18 mouse cellular contexts compared by ENCODE assay signal in the genomic region with DNA sequence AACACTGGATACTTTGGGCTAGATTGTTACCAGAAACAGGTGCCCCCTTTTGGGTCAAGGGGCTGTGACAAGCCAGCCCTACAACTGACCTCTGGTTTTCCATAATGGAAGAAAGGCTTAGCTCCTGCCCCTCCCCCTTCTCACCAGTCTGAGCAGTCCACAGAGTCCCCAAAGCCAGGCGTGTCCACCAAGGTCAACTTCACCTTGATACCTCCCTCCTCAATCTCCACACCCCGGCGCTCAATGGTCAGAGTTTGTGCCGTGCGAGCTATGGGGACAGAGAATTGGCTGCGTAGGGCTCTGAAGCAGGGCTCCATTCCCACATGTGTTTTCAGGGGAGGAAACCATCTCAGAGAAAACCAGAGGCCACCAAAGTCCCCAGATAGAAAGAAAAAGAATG. TPM values are rescaled to one million over a fixed set of nuclear protein-coding genes. Genes with fewer than 3 reads are reported as not detected.
A peak's percentile ranks its signal among the peaks of the same experiment; 100 is the strongest.
DNase-seq lines count a peak whose midpoint lies in the region; ATAC-seq lines count a peak whose summit lies in the region.
"Had no signal": no experiment of that assay in that cellular context is flagged by ENCODE, and none has a peak within 500 bp of the region (broad histone marks: within the 10 kb centered on the region; RNA-seq: fewer than 3 reads in every experiment).

No protein-coding gene starts in this region.

- H3K9me3 ChIP-seq in heart, embryonic 10.5 days, result no peaks in the 10 kb centered on the region
- H3K9me3 ChIP-seq in liver, embryonic 11.5 days (ENCODE audit: control insufficient read depth, low read length), result no peaks in the 10 kb centered on the region
- no peaks in the 10 kb centered on the region for H3K9me3 ChIP-seq in liver, embryonic 15.5 days (replicated peaks)
- no peaks in the 10 kb centered on the region for H3K9me3 ChIP-seq in forebrain, embryonic 14.5 days (replicated peaks; ENCODE audit: control insufficient read depth, low read length)
- no peaks in the 10 kb centered on the region for H3K9me3 ChIP-seq in embryonic facial prominence, embryonic 10.5 days
- H3K9me3 ChIP-seq: forebrain, embryonic 15.5 days; kidney, embryonic 15.5 days; limb, embryonic 13.5 days; neural tube, embryonic 13.5 days; stomach, embryonic 15.5 days had no signal

- H3K4me1 ChIP-seq in heart, embryonic 10.5 days, result peaks cover 46% of the 10 kb centered on the region
- H3K4me1 ChIP-seq in liver, embryonic 11.5 days (replicated peaks; ENCODE audit: control insufficient read depth, insufficient read depth, low read length), result peaks cover 35% of the 10 kb centered on the region
- H3K4me1 ChIP-seq in liver, embryonic 15.5 days (replicated peaks), result peaks cover 81% of the 10 kb centered on the region
- 0 out of 2 replicates have a peak, but pooled peaks cover 3% of the 10 kb centered on the region for H3K4me1 ChIP-seq in forebrain, embryonic 14.5 days (ENCODE audit: control insufficient read depth, insufficient read depth, low read length)
- peaks cover 23% of the 10 kb centered on the region for H3K4me1 ChIP-seq in embryonic facial prominence, embryonic 10.5 days

- H3K4me2 ChIP-seq in liver, embryonic 11.5 days, result peak overlapping the region; percentile 53
- peak overlapping the region; percentile 55 for H3K4me2 ChIP-seq in liver, embryonic 15.5 days
- no peak overlapping the region for H3K4me2 ChIP-seq in forebrain, embryonic 14.5 days (ENCODE audit: low read length)
- H3K4me2 ChIP-seq: forebrain, embryonic 15.5 days; kidney, embryonic 15.5 days; limb, embryonic 13.5 days; neural tube, embryonic 13.5 days; stomach, embryonic 15.5 days had no signal

- no peak for ATAC-seq in liver, embryonic 11.5 days (replicated peaks; ENCODE audit: low FRiP score)
- ATAC-seq in liver, embryonic 15.5 days (ENCODE audit: insufficient read depth), result no peak
- no peak for ATAC-seq in forebrain, embryonic 14.5 days
- ATAC-seq: forebrain, embryonic 15.5 days; lung, postnatal 0 days had no signal

- H3K4me3 ChIP-seq in heart, embryonic 10.5 days, result peak overlapping the region; percentile 35
- H3K4me3 ChIP-seq in liver, embryonic 11.5 days (ENCODE audit: low read depth, low read length), result 0 out of 2 replicates have a peak overlapping the region, but pooled peaks have one; percentile 5
- peak overlapping the region; percentile 26 for H3K4me3 ChIP-seq in liver, embryonic 15.5 days (replicated peaks)
- no peak overlapping the region for H3K4me3 ChIP-seq in forebrain, embryonic 14.5 days (ENCODE audit: low read depth, low read length)
- no peak overlapping the region for H3K4me3 ChIP-seq in embryonic facial prominence, embryonic 10.5 days
- H3K4me3 ChIP-seq: forebrain, embryonic 15.5 days; hindbrain, embryonic 10.5 days; kidney, embryonic 15.5 days; limb, embryonic 13.5 days; neural tube, embryonic 13.5 days; stomach, embryonic 15.5 days had no signal

- H3K9ac ChIP-seq in liver, embryonic 11.5 days (ENCODE audit: low read depth, low read length), result peak overlapping the region; percentile 49; the same call in 1 of the 2 replicates
- peak overlapping the region; percentile 46 for H3K9ac ChIP-seq in liver, embryonic 15.5 days
- H3K9ac ChIP-seq in forebrain, embryonic 14.5 days (ENCODE audit: low read length), result no peak overlapping the region
- H3K9ac ChIP-seq: forebrain, embryonic 15.5 days; kidney, embryonic 15.5 days; limb, embryonic 13.5 days; neural tube, embryonic 13.5 days; stomach, embryonic 15.5 days had no signal

- 54% methylated on average over 6 of the region's 6 CpGs for WGBS in heart, embryonic 10.5 days
- WGBS in liver, embryonic 11.5 days, result 73% methylated on average over 6 of the region's 6 CpGs
- 51% methylated on average over 6 of the region's 6 CpGs for WGBS in liver, embryonic 15.5 days (ENCODE audit: insufficient replicate concordance)
- 92% methylated on average over 6 of the region's 6 CpGs for WGBS in forebrain, embryonic 14.5 days
- WGBS in embryonic facial prominence, embryonic 10.5 days, result 91% methylated on average over 6 of the region's 6 CpGs

- H3K36me3 ChIP-seq in heart, embryonic 10.5 days, result no peaks in the 10 kb centered on the region
- H3K36me3 ChIP-seq in liver, embryonic 11.5 days (ENCODE audit: control insufficient read depth, insufficient read depth, low read length), result no peaks in the 10 kb centered on the region
- H3K36me3 ChIP-seq in liver, embryonic 15.5 days (replicated peaks), result 0 out of 2 replicates have a peak, but pooled peaks cover 2% of the 10 kb centered on the region
- H3K36me3 ChIP-seq in forebrain, embryonic 14.5 days (ENCODE audit: control insufficient read depth, insufficient read depth, low read length), result no peaks in the 10 kb centered on the region
- peaks cover 7% of the 10 kb centered on the region for H3K36me3 ChIP-seq in embryonic facial prominence, embryonic 10.5 days (replicated peaks)
- H3K36me3 ChIP-seq: forebrain, embryonic 15.5 days; kidney, embryonic 15.5 days; limb, embryonic 13.5 days; neural tube, embryonic 13.5 days; stomach, embryonic 15.5 days had no signal

- intact Hi-C loops in heart, postnatal 36 days (cut with DNase I), result no loop called here

- peaks cover 11% of the 10 kb centered on the region; the same call in 1 of the 2 replicates for H3K27me3 ChIP-seq in heart, embryonic 10.5 days (ENCODE audit: insufficient read depth, poor library complexity, severe bottlenecking)
- H3K27me3 ChIP-seq in liver, embryonic 11.5 days (replicated peaks; ENCODE audit: control insufficient read depth, insufficient read depth, low read length), result no peaks in the 10 kb centered on the region; the same call in 1 of the 2 replicates
- H3K27me3 ChIP-seq in liver, embryonic 15.5 days, result no peaks in the 10 kb centered on the region
- H3K27me3 ChIP-seq in forebrain, embryonic 14.5 days (replicated peaks; ENCODE audit: control insufficient read depth, insufficient read depth, low read length), result 0 out of 2 replicates have a peak, but pooled peaks cover 6% of the 10 kb centered on the region
- H3K27me3 ChIP-seq in embryonic facial prominence, embryonic 10.5 days (replicated peaks; ENCODE audit: low read depth, poor library complexity, severe bottlenecking), result peaks cover 28% of the 10 kb centered on the region
- H3K27me3 ChIP-seq: forebrain, embryonic 15.5 days; stomach, embryonic 15.5 days had no signal

- peak overlapping the region; percentile 79 for H3K27ac ChIP-seq in heart, embryonic 10.5 days
- peak overlapping the region; percentile 73 for H3K27ac ChIP-seq in liver, embryonic 11.5 days (ENCODE audit: low read depth, low read length)
- peak overlapping the region; percentile 86 for H3K27ac ChIP-seq in liver, embryonic 15.5 days (replicated peaks)
- no peak overlapping the region for H3K27ac ChIP-seq in forebrain, embryonic 14.5 days (ENCODE audit: low read depth, low read length)
- H3K27ac ChIP-seq in embryonic facial prominence, embryonic 10.5 days (replicated peaks), result no peak overlapping the region
- H3K27ac ChIP-seq: forebrain, embryonic 15.5 days; hindbrain, embryonic 10.5 days; kidney, embryonic 15.5 days; limb, embryonic 13.5 days; neural tube, embryonic 13.5 days; stomach, embryonic 15.5 days had no signal

- DNase-seq in heart, embryonic 10.5 days (ENCODE audit: low spot score), result no peak
- no peak for DNase-seq in heart, postnatal 36 days
- DNase-seq in liver, embryonic 11.5 days (ENCODE audit: low spot score), result no peak
- DNase-seq in liver (no peak), ES-CJ7 (ENCODE audit: low read depth, low spot score) (peak; percentile 73)
- no peak for DNase-seq in forebrain, embryonic 14.5 days (ENCODE audit: low spot score)
- no peak for DNase-seq in embryonic facial prominence, embryonic 10.5 days (ENCODE audit: low spot score)
- DNase-seq: adrenal gland, postnatal 25 days; cerebellum, adult 9-10 months; right cerebral cortex, postnatal 4 days had no signal

RNA-seq across cellular contexts. Expression of a gene that starts 8.8 kb away (rescaled TPM):
- 40.4 and 51.1 TPM in 2 replicates for polyA plus RNA-seq in heart, embryonic 10.5 days (2016; fragmentation: Nextera tagmentation; extraction: Ambion mirVana)
- 1 to 10 TPM; 2.4 to 2.5 TPM for total RNA-seq in heart, postnatal 36 days (2021)
- polyA plus RNA-seq in liver, embryonic 11.5 days (2014; fragmentation: Nextera tagmentation; extraction: Ambion mirVana), result 31.5 and 33.6 TPM in 2 replicates
- 67.8 and 89.3 TPM in 2 replicates for polyA plus RNA-seq in liver, embryonic 15.5 days (2015; fragmentation: Nextera tagmentation; extraction: Ambion mirVana)
- 4.6 and 5.3 TPM in 2 replicates for polyA plus RNA-seq in forebrain, embryonic 14.5 days (2014; fragmentation: Nextera tagmentation; extraction: Ambion mirVana)
- 9.3 and 10.7 TPM in 2 replicates for polyA plus RNA-seq in embryonic facial prominence, embryonic 10.5 days (2016; fragmentation: Nextera tagmentation; extraction: Ambion mirVana)

RNA-seq across cellular contexts. Expression of a gene that starts 9.2 kb away (rescaled TPM):
- polyA plus RNA-seq in heart, embryonic 10.5 days (2016; fragmentation: Nextera tagmentation; extraction: Ambion mirVana), result 26.4 and 28.3 TPM in 2 replicates
- 10 to 100 TPM; 24.6 to 26.4 TPM for total RNA-seq in heart, postnatal 36 days (2021)
- 28.2 and 29.0 TPM in 2 replicates for polyA plus RNA-seq in liver, embryonic 11.5 days (2014; fragmentation: Nextera tagmentation; extraction: Ambion mirVana)
- 17.1 and 18.2 TPM in 2 replicates for polyA plus RNA-seq in liver, embryonic 15.5 days (2015; fragmentation: Nextera tagmentation; extraction: Ambion mirVana)
- 13.6 and 13.7 TPM in 2 replicates for polyA plus RNA-seq in forebrain, embryonic 14.5 days (2014; fragmentation: Nextera tagmentation; extraction: Ambion mirVana)
- polyA plus RNA-seq in embryonic facial prominence, embryonic 10.5 days (2016; fragmentation: Nextera tagmentation; extraction: Ambion mirVana), result 31.3 and 34.4 TPM in 2 replicates

RNA-seq across cellular contexts. Expression of a gene that starts 15.4 kb away (rescaled TPM):
- polyA plus RNA-seq in heart, embryonic 10.5 days (2016; fragmentation: Nextera tagmentation; extraction: Ambion mirVana), result 30.5 and 42.9 TPM in 2 replicates
- total RNA-seq in heart, postnatal 36 days (2021), result 1 to 10 TPM; 6.0 to 6.6 TPM
- polyA plus RNA-seq in liver, embryonic 11.5 days (2014; fragmentation: Nextera tagmentation; extraction: Ambion mirVana), result 17.2 TPM in 2 replicates
- 6.3 and 6.8 TPM in 2 replicates for polyA plus RNA-seq in liver, embryonic 15.5 days (2015; fragmentation: Nextera tagmentation; extraction: Ambion mirVana)
- polyA plus RNA-seq in forebrain, embryonic 14.5 days (2014; fragmentation: Nextera tagmentation; extraction: Ambion mirVana), result 29.4 and 36.7 TPM in 2 replicates
- polyA plus RNA-seq in embryonic facial prominence, embryonic 10.5 days (2016; fragmentation: Nextera tagmentation; extraction: Ambion mirVana), result 73.5 and 75.8 TPM in 2 replicates

RNA-seq across cellular contexts. Expression of a gene that starts 15.5 kb away (rescaled TPM):
- polyA plus RNA-seq in heart, embryonic 10.5 days (2016; fragmentation: Nextera tagmentation; extraction: Ambion mirVana), result 21.2 and 25.4 TPM in 2 replicates
- 1 to 10 TPM; 2.8 TPM for total RNA-seq in heart, postnatal 36 days (2021)
- 14.9 and 17.5 TPM in 2 replicates for polyA plus RNA-seq in liver, embryonic 11.5 days (2014; fragmentation: Nextera tagmentation; extraction: Ambion mirVana)
- polyA plus RNA-seq in liver, embryonic 15.5 days (2015; fragmentation: Nextera tagmentation; extraction: Ambion mirVana), result 9.4 and 9.7 TPM in 2 replicates
- 11.3 and 15.1 TPM in 2 replicates for polyA plus RNA-seq in forebrain, embryonic 14.5 days (2014; fragmentation: Nextera tagmentation; extraction: Ambion mirVana)
- polyA plus RNA-seq in embryonic facial prominence, embryonic 10.5 days (2016; fragmentation: Nextera tagmentation; extraction: Ambion mirVana), result 27.3 and 30.0 TPM in 2 replicates

RNA-seq across cellular contexts. Expression of a gene that starts 21.6 kb away (rescaled TPM):
- polyA plus RNA-seq in heart, embryonic 10.5 days (2016; fragmentation: Nextera tagmentation; extraction: Ambion mirVana), result 49.1 and 61.0 TPM in 2 replicates
- 10 to 100 TPM; 36.9 to 38.0 TPM for total RNA-seq in heart, postnatal 36 days (2021)
- polyA plus RNA-seq in liver, embryonic 11.5 days (2014; fragmentation: Nextera tagmentation; extraction: Ambion mirVana), result 50.3 and 59.5 TPM in 2 replicates
- polyA plus RNA-seq in liver, embryonic 15.5 days (2015; fragmentation: Nextera tagmentation; extraction: Ambion mirVana), result 18.0 and 21.5 TPM in 2 replicates
- 73.6 and 78.6 TPM in 2 replicates for polyA plus RNA-seq in forebrain, embryonic 14.5 days (2014; fragmentation: Nextera tagmentation; extraction: Ambion mirVana)
- polyA plus RNA-seq in embryonic facial prominence, embryonic 10.5 days (2016; fragmentation: Nextera tagmentation; extraction: Ambion mirVana), result 89.9 and 93.4 TPM in 2 replicates

Comparison
In these comparisons a context has a peak if more than half of its experiments do, and no peak if none do; other contexts are left out.
1. H3K27ac ChIP-seq: peak in heart, embryonic 10.5 days (single experiment), liver, embryonic 11.5 days (single experiment) and liver, embryonic 15.5 days (single experiment); none in forebrain, embryonic 14.5 days (single experiment) and embryonic facial prominence, embryonic 10.5 days (single experiment).
2. H3K4me3 ChIP-seq: peak in heart, embryonic 10.5 days (single experiment), liver, embryonic 11.5 days (single experiment) and liver, embryonic 15.5 days (single experiment); none in forebrain, embryonic 14.5 days (single experiment) and embryonic facial prominence, embryonic 10.5 days (single experiment).